Mouse (Mus musculus) E14TG2a.4 (cell line): ENCODE measurements at regions not wholly inside any gene's neighbourhood (a gene's known extent, or its start where the extent isn't known, plus 50 kb on each side); places are given as distances from the start of the nearest gene placed in this dataset.

Experiments
- CTCF ChIP-seq: conservative IDR thresholded peaks from 2 replicates; pipeline ENCODE4 v1.5.1; 2014; ENCODE audit warnings: low read length
- NANOG ChIP-seq: IDR thresholded peaks from 2 replicates; pipeline ENCODE4 v1.6.1; 2014; ENCODE audit warnings: borderline replicate concordance, low read length, mixed read lengths
- POU5F1 ChIP-seq: IDR thresholded peaks from 2 replicates; pipeline ENCODE4 v1.6.1; 2014; ENCODE audit warnings: low read length, borderline replicate concordance

GRCm38 (mm10) chr6:49523696-49524095, 128.3 kb downstream of the Stk31 start:
- TF ChIP-seq CTCF (no peak), NANOG (no peak), POU5F1 (no peak)
